Mouse (Mus musculus) ES-Bruce4 (cell line): ENCODE measurements around the gene Gpr31b. TPM values are rescaled to one million over a fixed set of nuclear protein-coding genes. Genes with fewer than 3 reads are reported as not detected.
A peak's percentile ranks its signal among the peaks of the same experiment; 100 is the strongest.
"Not testable (repeated sequence)": the region's sequence is repeated elsewhere in the genome, so short reads cannot be mapped to it uniquely, and the experiment has no call there.

Experiments used
- H3K27ac ChIP-seq: 2 replicates; pipeline ENCODE4 v1.5.1; 2012; ENCODE audit warnings: low read length, inconsistent platforms; ENCODE audit not compliant: insufficient read depth
- H3K27me3 ChIP-seq: 2 replicates; pipeline ENCODE4 v1.6.1; 2012; ENCODE audit warnings: mild to moderate bottlenecking, low read length, inconsistent platforms; ENCODE audit not compliant: control insufficient read depth, poor library complexity, insufficient read depth, severe bottlenecking
- H3K36me3 ChIP-seq: 2 replicates; pipeline ENCODE4 v1.6.1; 2012; ENCODE audit warnings: inconsistent platforms, mild to moderate bottlenecking, low read length, moderate library complexity; ENCODE audit not compliant: control insufficient read depth, poor library complexity, insufficient read depth, severe bottlenecking
- H3K4me1 ChIP-seq: one replicate; pipeline ENCODE4 v1.8.1; 2011; ENCODE audit warnings: low read length; ENCODE audit not compliant: control insufficient read depth, insufficient read depth
- H3K4me3 ChIP-seq: 2 replicates; pipeline ENCODE4 v1.5.1; 2011; ENCODE audit warnings: low read depth, mild to moderate bottlenecking, low read length
- H3K9ac ChIP-seq: 2 replicates; pipeline ENCODE4 v1.6.1; 2012; ENCODE audit warnings: low read depth, mild to moderate bottlenecking, inconsistent platforms; ENCODE audit not compliant: poor library complexity, severe bottlenecking
- H3K9me3 ChIP-seq: replicated peaks from 2 replicates; pipeline ENCODE4 v1.6.1; 2012; ENCODE audit warnings: mild to moderate bottlenecking, low read length, inconsistent platforms; ENCODE audit not compliant: control insufficient read depth, poor library complexity, insufficient read depth, severe bottlenecking
- CTCF ChIP-seq: IDR thresholded peaks from one replicate; pipeline ENCODE4 v1.8.1; 2011; ENCODE audit warnings: low read depth, low read length
- EP300 ChIP-seq: IDR thresholded peaks from 2 replicates; pipeline ENCODE4 v1.6.1; 2011; ENCODE audit warnings: low read depth, low read length; ENCODE audit not compliant: insufficient read depth
- POLR2A ChIP-seq: IDR thresholded peaks from one replicate; pipeline ENCODE4 v1.8.1; 2011; ENCODE audit warnings: low read length; ENCODE audit not compliant: insufficient read depth
- polyA plus RNA-seq: library from polyadenylated mRNA; stranded (reverse); fragments of >200 nt; gene quantifications from 2 replicates; pipeline ENCODE4 v1.2.4, GENCODE M21; 2011; ENCODE audit warnings: low read depth; ENCODE audit not compliant: missing spikeins, insufficient read depth, insufficient read length

The Gpr31b gene
- polyA plus RNA-seq, 1 experiment, result not detected

GRCm38 (mm10) chr17:13043846-13044673 lies 8.0 kb downstream of the Gpr31b start:
- not testable (repeated sequence) for H3K9ac ChIP-seq, H3K4me3 ChIP-seq, H3K9me3 ChIP-seq, H3K36me3 ChIP-seq, H3K27me3 ChIP-seq, H3K4me1 ChIP-seq
- peak; percentile 5 for TF ChIP-seq CTCF
- H3K27ac ChIP-seq, result peak overlapping the region; percentile 74; the same call in 1 of the 2 replicates

- not testable (repeated sequence) for H3K9ac ChIP-seq, H3K4me3 ChIP-seq, H3K27me3 ChIP-seq, H3K4me1 ChIP-seq, H3K36me3 ChIP-seq, H3K27ac ChIP-seq, H3K9me3 ChIP-seq
Measured at GRCm38 (mm10) chr17:13036627-13037192, 15.4 kb downstream of the Gpr31b start.

GRCm38 (mm10) chr17:13013316-13013715 lies 38.8 kb downstream of the Gpr31b start:
- Histone ChIP-seq H3K4me3 (no peak overlapping the region), H3K9ac (no peak overlapping the region), H3K4me1 (no peaks in the 10 kb centered on the region), H3K27me3 (no peaks in the 10 kb centered on the region), H3K27ac (no peak overlapping the region), H3K36me3 (peaks cover 42% of the 10 kb centered on the region), H3K9me3 (no peaks in the 10 kb centered on the region)
- TF ChIP-seq EP300 (no peak), POLR2A (no peak), CTCF (no peak)

DNA sequence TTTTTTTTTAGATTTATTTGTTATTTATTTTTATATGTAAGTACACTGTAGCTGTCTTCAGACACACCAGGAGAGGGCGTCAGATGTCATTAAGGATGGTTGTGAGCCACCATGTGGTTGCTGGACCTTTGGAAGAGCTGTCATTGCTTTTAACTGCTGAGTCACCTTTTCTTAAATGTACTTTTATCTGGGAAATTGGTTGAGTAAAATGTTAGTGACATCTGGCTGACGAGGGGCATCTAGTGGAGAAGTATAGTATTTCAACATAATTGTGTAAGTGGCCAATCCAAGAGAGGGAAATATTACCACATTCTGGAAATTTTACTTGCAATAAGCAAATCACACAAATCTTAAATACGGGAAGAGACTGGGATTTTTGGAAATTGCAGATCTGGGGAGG lies 42.2 kb downstream of the Gpr31b start:
- Histone ChIP-seq H3K9ac (no peak overlapping the region), H3K27me3 (no peaks in the 10 kb centered on the region), H3K36me3 (peaks cover 28% of the 10 kb centered on the region), H3K27ac (no peak overlapping the region), H3K4me3 (no peak overlapping the region), H3K9me3 (no peaks in the 10 kb centered on the region), H3K4me1 (no peaks in the 10 kb centered on the region)
- TF ChIP-seq CTCF (no peak), EP300 (no peak), POLR2A (no peak)

DNA sequence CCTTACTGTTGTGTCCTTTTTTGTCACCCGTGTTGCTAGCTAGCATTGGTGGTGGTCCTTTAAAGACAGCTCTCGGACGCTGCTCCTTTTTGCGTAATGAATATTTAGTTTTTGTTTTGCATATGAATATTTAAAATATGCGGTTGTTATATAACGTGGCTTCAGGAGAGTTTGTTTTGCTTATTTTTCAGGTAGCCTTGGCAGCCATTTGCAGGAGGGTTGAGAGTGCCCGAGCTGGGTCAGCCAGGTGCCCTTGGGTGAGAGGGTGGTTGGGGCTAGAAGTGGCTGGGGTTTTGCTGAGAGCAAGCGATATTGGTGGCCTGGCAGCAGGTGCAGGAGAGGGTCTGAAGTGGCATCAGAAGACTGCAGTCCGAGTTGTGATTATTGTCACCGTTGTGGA lies 43.6 kb downstream of the Gpr31b start:
- H3K27me3 ChIP-seq, result no peaks in the 10 kb centered on the region
- H3K4me1 ChIP-seq, result no peaks in the 10 kb centered on the region
- H3K36me3 ChIP-seq, result peaks cover 18% of the 10 kb centered on the region
- no peaks in the 10 kb centered on the region for H3K9me3 ChIP-seq
- peak overlapping the region; percentile 90 for H3K4me3 ChIP-seq
- TF ChIP-seq CTCF, result no peak
- no peak for TF ChIP-seq POLR2A
- no peak for TF ChIP-seq EP300
- peak overlapping the region; percentile 65 for H3K9ac ChIP-seq
- H3K27ac ChIP-seq, result no peak overlapping the region

- Histone ChIP-seq H3K4me3 (peak overlapping the region; percentile 90), H3K36me3 (peaks cover 13% of the 10 kb centered on the region), H3K9me3 (no peaks in the 10 kb centered on the region), H3K27ac (no peak overlapping the region), H3K4me1 (no peaks in the 10 kb centered on the region), H3K9ac (peak overlapping the region; percentile 65), H3K27me3 (no peaks in the 10 kb centered on the region)
- TF ChIP-seq EP300 (peak; percentile 79; the same call in 1 of the 2 replicates), CTCF (no peak), POLR2A (peak; percentile 82)
Measured at GRCm38 (mm10) chr17:13007730-13008425, 44.2 kb downstream of the Gpr31b start.
